Mouse (Mus musculus) heart, adult 11 months (tissue): ENCODE results near the gene Nedd4.

ENCODE experiments used
- DNase-seq: peaks from one replicate; pipeline ENCODE4 v3.0.0; 2022

The Nedd4 gene

GRCm38 (mm10) chr9:72724491-72725221 is 62.5 kb downstream of the Nedd4 start:
- no peak for DNase-seq

GRCm38 (mm10) chr9:72733966-72734365 is 71.8 kb downstream of the Nedd4 start:
- DNase-seq = no peak

GRCm38 (mm10) chr9:72735822-72736410 is 73.8 kb downstream of the Nedd4 start:
- no peak for DNase-seq

GRCm38 (mm10) chr9:72741206-72741605 is 79.1 kb downstream of the Nedd4 start:
- no peak for DNase-seq

- peak; percentile 77 for DNase-seq
Observed at GRCm38 (mm10) chr9:72746278-72746677, 84.1 kb downstream of the Nedd4 start.

- no peak for DNase-seq
Observed at GRCm38 (mm10) chr9:72750272-72750671, 88.1 kb downstream of the Nedd4 start.

- DNase-seq = no peak
Observed at GRCm38 (mm10) chr9:72752656-72753055, 90.5 kb downstream of the Nedd4 start.

- no peak for DNase-seq
Observed at GRCm38 (mm10) chr9:72753741-72754140, 91.6 kb downstream of the Nedd4 start.

- no peak for DNase-seq
Observed at GRCm38 (mm10) chr9:72757143-72757542, 95.0 kb downstream of the Nedd4 start.

GRCm38 (mm10) chr9:72758705-72759131 is 96.6 kb downstream of the Nedd4 start:
- DNase-seq = no peak

- DNase-seq = peak; percentile 94
Observed at GRCm38 (mm10) chr9:72763050-72763718, 101.0 kb downstream of the Nedd4 start.

GRCm38 (mm10) chr9:72766789-72767349 is 104.7 kb downstream of the Nedd4 start:
- DNase-seq = peak; percentile 97

GRCm38 (mm10) chr9:72775022-72775421 is 112.9 kb downstream of the Nedd4 start:
- DNase-seq = no peak

- DNase-seq = no peak
Observed at GRCm38 (mm10) chr9:72779004-72779403, 116.9 kb downstream of the Nedd4 start.

- DNase-seq = no peak
Observed at GRCm38 (mm10) chr9:72779733-72780132, 117.6 kb downstream of the Nedd4 start.

GRCm38 (mm10) chr9:72780694-72781093 is 118.5 kb downstream of the Nedd4 start:
- DNase-seq = no peak

- DNase-seq = no peak
Observed at GRCm38 (mm10) chr9:72781466-72781865, 119.3 kb downstream of the Nedd4 start.

- DNase-seq = no peak
Observed at GRCm38 (mm10) chr9:72782121-72782520, 120.0 kb downstream of the Nedd4 start.

- no peak for DNase-seq
Observed at GRCm38 (mm10) chr9:72787732-72788131, 125.6 kb downstream of the Nedd4 start.

GRCm38 (mm10) chr9:72790530-72791212 is 128.5 kb downstream of the Nedd4 start:
- no peak for DNase-seq

- DNase-seq = no peak
Observed at GRCm38 (mm10) chr9:72791213-72791582, 129.1 kb downstream of the Nedd4 start.

- DNase-seq = peak; percentile 94
Observed at GRCm38 (mm10) chr9:72791681-72792080, 129.5 kb downstream of the Nedd4 start.

- no peak for DNase-seq
Observed at GRCm38 (mm10) chr9:72795243-72795642, 133.1 kb downstream of the Nedd4 start.
